Mouse (Mus musculus) inflammation-experienced regulatory T-cells (primary cell): ENCODE data around the gene Gm21962. TPM values are rescaled to one million over a fixed set of nuclear protein-coding genes. Genes with fewer than 3 reads are reported as not detected.

Source experiments
- polyA plus RNA-seq, 2 experiments: library from polyadenylated mRNA; unstranded; fragments of 100-300 nt; shearing (Covaris generic); gene quantifications; one replicate each; pipeline ENCODE4 v1.2.1; 2017

Gene Gm21962
- not detected for polyA plus RNA-seq

DNA sequence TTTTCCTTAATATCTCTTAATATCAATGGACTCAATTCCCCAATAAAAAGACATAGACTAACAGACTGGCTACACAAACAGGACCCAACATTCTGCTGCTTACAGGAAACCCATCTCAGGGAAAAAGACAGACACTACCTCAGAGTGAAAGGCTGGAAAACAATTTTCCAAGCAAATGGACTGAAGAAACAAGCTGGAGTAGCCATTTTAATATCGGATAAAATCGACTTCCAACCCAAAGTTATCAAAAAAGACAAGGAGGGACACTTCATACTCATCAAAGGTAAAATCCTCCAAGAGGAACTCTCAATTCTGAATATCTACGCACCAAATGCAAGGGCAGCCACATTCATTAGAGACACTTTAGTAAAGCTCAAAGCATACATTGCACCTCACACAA is at the start of gene Gm21962:
TSS of gene Gm21962 (plus strand) at position 301 of the 400 bp plus-strand sequence.

Other genes with a start within 250 kb of the Gm21962 start
- under 1 TPM; 0.28 to 0.64 TPM for gene Ddit4l, start 49.9 kb upstream of the Gm21962 start, polyA plus RNA-seq
- 1,000 to 10,000 TPM in 1 of 2 experiments, 100 to 1,000 TPM in 1; 589 to 1,267 TPM for gene H2afz, start 193.0 kb downstream of the Gm21962 start, polyA plus RNA-seq
- gene Dnajb14, start 196.2 kb downstream of the Gm21962 start, polyA plus RNA-seq, result 10 to 100 TPM in 1 of 2 experiments, 1 to 10 TPM in 1; 7.6 to 11.5 TPM
- gene Lamtor3, start 247.0 kb downstream of the Gm21962 start, polyA plus RNA-seq, result 10 to 100 TPM; 54.5 to 71.3 TPM